Mouse (Mus musculus) midbrain, embryonic 14.5 days (tissue): ENCODE measurements around the gene Amigo2. TPM values are rescaled to one million over a fixed set of nuclear protein-coding genes. Genes with fewer than 3 reads are reported as not detected.
A peak's percentile ranks its signal among the peaks of the same experiment; 100 is the strongest.

Source experiments
- ATAC-seq: fragments of 200-750 bp; cut with Nextera tagmentation; 2 replicates; pipeline ENCODE4 v1.8.0; 2017; ENCODE audit warnings: moderate number of reproducible peaks, moderate library complexity; ENCODE audit not compliant: low FRiP score, low TSS enrichment
- DNase-seq: peaks from one replicate; pipeline ENCODE4 v3.0.0-alpha.2; 2015
- H3K27ac ChIP-seq: fragments of 300-500 bp; sonication (generic); replicated peaks from 2 replicates; pipeline ENCODE4 v1.5.1; 2014; ENCODE audit warnings: mild to moderate bottlenecking, low read depth, low read length, moderate library complexity
- H3K27me3 ChIP-seq: fragments of 300-500 bp; sonication (generic); 2 replicates; pipeline ENCODE4 v1.6.1; 2014; ENCODE audit warnings: low read length, control low read depth, mixed read lengths; ENCODE audit not compliant: control insufficient read depth, insufficient read depth
- H3K36me3 ChIP-seq: fragments of 300-500 bp; sonication (generic); 2 replicates; pipeline ENCODE4 v1.6.1; 2014; ENCODE audit warnings: low read length, control low read depth; ENCODE audit not compliant: control insufficient read depth, insufficient read depth
- H3K4me1 ChIP-seq: fragments of 300-500 bp; sonication (generic); 2 replicates; pipeline ENCODE4 v1.6.1; 2014; ENCODE audit warnings: mild to moderate bottlenecking, antibody characterized with exemption, low read length, control low read depth; ENCODE audit not compliant: control insufficient read depth, insufficient read depth
- H3K4me2 ChIP-seq: fragments of 300-500 bp; sonication (generic); 2 replicates; pipeline ENCODE4 v1.6.1; 2014; ENCODE audit warnings: mild to moderate bottlenecking, low read length, moderate library complexity
- H3K4me3 ChIP-seq: fragments of 300-500 bp; sonication (generic); replicated peaks from 2 replicates; pipeline ENCODE4 v1.5.1; 2014; ENCODE audit warnings: low read depth, low read length
- H3K9ac ChIP-seq: fragments of 300-500 bp; sonication (generic); replicated peaks from 2 replicates; pipeline ENCODE4 v1.6.1; 2014; ENCODE audit warnings: mild to moderate bottlenecking, low read length, moderate library complexity
- H3K9me3 ChIP-seq: fragments of 300-500 bp; sonication (generic); 2 replicates; pipeline ENCODE4 v1.6.1; 2016; ENCODE audit warnings: low read length, control low read depth, mixed read lengths; ENCODE audit not compliant: control insufficient read depth
- WGBS: fragments of 180-500 bp; shearing (Covaris S2); extraction: QIAGEN DNeasy Blood & Tissue Kit; methylation state at CpG from one replicate; pipeline ENCODE4 v1.1.7; 2014; 5-methylcytosine and 5-hydroxymethylcytosine counted together
- polyA plus RNA-seq: library from polyadenylated mRNA; unstranded; fragments of >200 nt; fragmentation: Nextera tagmentation; extraction: Ambion mirVana; gene quantifications from 2 replicates; pipeline ENCODE4 v1.2.1, GENCODE M21; 2014

Gene Amigo2
- 16.7 and 16.9 TPM in 2 replicates for polyA plus RNA-seq

DNA sequence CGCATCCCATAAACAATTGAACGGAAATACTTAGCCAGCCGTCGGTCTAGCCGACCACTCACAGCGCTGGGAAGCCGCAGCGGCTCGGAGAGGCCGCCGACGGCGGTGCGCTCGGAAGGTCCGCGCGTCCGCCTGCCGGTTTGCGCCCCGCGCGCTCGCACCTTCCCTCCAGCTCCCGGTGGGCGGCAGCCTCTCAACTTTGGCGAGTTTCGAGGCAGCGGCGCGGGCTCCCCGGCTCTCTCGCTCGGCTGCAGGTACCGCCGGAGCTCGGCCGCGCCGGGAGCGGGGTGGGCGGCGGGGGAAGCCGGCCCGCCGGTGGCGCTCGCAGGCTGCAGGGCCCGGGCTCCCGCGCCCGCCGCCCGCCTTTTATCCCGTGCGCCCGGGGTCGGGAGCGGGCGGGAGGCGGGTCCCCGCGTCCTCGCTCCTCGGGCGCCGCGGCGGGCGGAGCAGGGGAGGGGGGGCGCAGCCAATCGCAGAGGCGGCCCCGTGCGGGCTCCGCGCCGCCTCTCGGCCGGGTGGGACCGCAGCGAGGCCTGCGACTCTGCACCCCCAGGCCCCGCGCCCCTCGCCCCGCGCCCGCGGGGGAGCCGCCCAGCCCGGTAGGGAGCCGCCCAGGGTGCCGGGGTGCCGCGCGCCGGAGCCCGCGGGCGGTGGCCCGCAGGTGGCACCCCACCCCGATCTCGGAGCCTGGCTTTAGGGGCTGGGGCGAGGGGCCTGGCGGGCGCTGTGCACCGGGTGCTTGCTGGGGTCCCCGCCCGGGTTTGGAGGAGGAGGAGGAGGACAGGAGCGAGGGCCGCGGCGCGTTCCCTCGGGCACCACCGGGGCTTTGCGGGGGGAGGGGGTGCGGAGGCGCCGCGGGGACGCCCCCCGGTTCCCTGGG, at the start of gene Amigo2, which contains the start of gene Pced1b:
TSS of gene Amigo2 (minus strand) at position 377 of the 880 bp plus-strand sequence.
TSS of gene Pced1b (plus strand) at position 197 of the 880 bp plus-strand sequence.
- peak; percentile 89; the same call in 1 of the 2 replicates for ATAC-seq
- peak within 1 kb of the TSS; percentile 86 for H3K27ac ChIP-seq
- under 1% methylated on average over 112 of the region's 125 CpGs for WGBS

GRCm38 (mm10) chr15:97291291-97292050, 44.4 kb upstream of the Amigo2 start:
- Histone ChIP-seq H3K9ac (no peak overlapping the region), H3K27ac (no peak overlapping the region), H3K4me1 (no peaks in the 10 kb centered on the region), H3K9me3 (0 out of 2 replicates have a peak, but pooled peaks cover 2% of the 10 kb centered on the region), H3K36me3 (no peaks in the 10 kb centered on the region; the same call in 1 of the 2 replicates), H3K4me3 (no peak overlapping the region), H3K27me3 (no peaks in the 10 kb centered on the region), H3K4me2 (no peak overlapping the region)
- ATAC-seq (no peak), DNase-seq (no peak)
- 89% methylated on average over 21 of the region's 21 CpGs for WGBS

More for the DNA sequence above, at the start of gene Amigo2, which contains the start of gene Pced1b:
- Histone ChIP-seq H3K36me3 (no peaks in the 10 kb centered on the region), H3K4me2 (peak within 1 kb of the TSS; percentile 87), H3K4me1 (peaks cover 20% of the 10 kb centered on the region), H3K27me3 (no peaks in the 10 kb centered on the region; the same call in 1 of the 2 replicates), H3K4me3 (peak within 1 kb of the TSS; percentile 75), H3K9me3 (no peaks in the 10 kb centered on the region), H3K9ac (peak within 1 kb of the TSS; percentile 94)
- DNase-seq = peak; percentile 87

DNA sequence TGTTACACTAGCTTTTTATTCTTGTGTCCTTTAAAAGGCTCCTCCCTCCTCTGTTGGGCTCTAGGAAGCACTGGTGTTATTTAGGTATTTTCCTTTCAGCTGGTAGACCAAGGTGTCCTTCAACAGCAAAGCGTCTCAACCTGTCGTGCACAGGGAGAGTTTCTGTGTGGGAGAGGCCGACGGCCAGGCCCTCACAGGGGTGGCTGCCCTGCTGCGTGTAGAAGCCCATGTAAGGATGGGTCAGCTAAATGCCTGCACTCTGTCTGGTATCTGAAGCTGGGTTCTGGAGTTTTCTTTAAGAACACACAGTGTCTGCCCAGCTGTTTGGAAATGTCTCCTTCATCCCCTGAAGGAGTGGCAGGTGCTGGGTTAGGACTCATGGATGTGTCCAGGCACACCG, 43.3 kb upstream of the Amigo2 start:
- H3K9ac ChIP-seq = no peak overlapping the region
- H3K9me3 ChIP-seq = 0 out of 2 replicates have a peak, but pooled peaks cover 2% of the 10 kb centered on the region
- no peak overlapping the region for H3K4me3 ChIP-seq
- ATAC-seq = no peak
- H3K27ac ChIP-seq = no peak overlapping the region
- H3K36me3 ChIP-seq = no peaks in the 10 kb centered on the region
- H3K27me3 ChIP-seq = no peaks in the 10 kb centered on the region
- no peak overlapping the region for H3K4me2 ChIP-seq
- no peak for DNase-seq
- WGBS = 96% methylated on average over 6 of the region's 6 CpGs
- H3K4me1 ChIP-seq = no peaks in the 10 kb centered on the region

DNA sequence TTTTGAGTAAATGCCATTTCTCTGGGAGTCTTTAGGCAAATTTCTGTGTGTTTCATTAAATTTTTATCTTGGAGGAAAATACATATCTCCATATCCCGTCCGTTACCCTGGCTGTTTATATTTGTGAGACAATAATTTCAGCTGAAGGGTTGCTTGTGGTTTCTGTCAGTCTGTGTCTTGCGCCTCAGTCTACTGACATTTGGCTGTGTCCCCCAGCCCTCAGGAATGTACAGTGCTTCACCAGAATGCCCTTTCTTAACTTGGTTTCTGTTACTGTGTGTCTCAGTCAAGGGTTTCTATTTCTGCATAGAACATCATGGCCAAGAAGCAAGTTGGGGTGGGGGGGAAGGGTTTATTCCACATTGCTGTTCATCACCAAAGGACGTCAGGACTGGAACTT, 42.1 kb upstream of the Amigo2 start:
- Histone ChIP-seq H3K4me2 (no peak overlapping the region), H3K9me3 (no peaks in the 10 kb centered on the region), H3K9ac (no peak overlapping the region), H3K36me3 (no peaks in the 10 kb centered on the region), H3K4me1 (no peaks in the 10 kb centered on the region), H3K4me3 (no peak overlapping the region), H3K27me3 (no peaks in the 10 kb centered on the region), H3K27ac (no peak overlapping the region)
- no peak for ATAC-seq
- no peak for DNase-seq
- WGBS = 85% methylated on average over 4 of the region's 4 CpGs

GRCm38 (mm10) chr15:97288690-97289089, 41.6 kb upstream of the Amigo2 start:
- WGBS = 84% methylated on average over 13 of the region's 13 CpGs
- no peak overlapping the region for H3K27ac ChIP-seq
- no peak for DNase-seq
- 0 out of 2 replicates have a peak, but pooled peaks cover under 1% of the 10 kb centered on the region for H3K4me1 ChIP-seq
- H3K9ac ChIP-seq = no peak overlapping the region
- H3K4me3 ChIP-seq = no peak overlapping the region
- ATAC-seq = no peak
- no peaks in the 10 kb centered on the region for H3K36me3 ChIP-seq
- no peak overlapping the region for H3K4me2 ChIP-seq
- no peaks in the 10 kb centered on the region for H3K27me3 ChIP-seq
- H3K9me3 ChIP-seq = no peaks in the 10 kb centered on the region

- Histone ChIP-seq H3K36me3 (no peaks in the 10 kb centered on the region), H3K4me1 (0 out of 2 replicates have a peak, but pooled peaks cover 4% of the 10 kb centered on the region), H3K9me3 (no peaks in the 10 kb centered on the region), H3K27me3 (no peaks in the 10 kb centered on the region), H3K27ac (no peak overlapping the region), H3K9ac (no peak overlapping the region), H3K4me2 (no peak overlapping the region), H3K4me3 (no peak overlapping the region)
- ATAC-seq = no peak
- WGBS = 88% methylated on average over 5 of the region's 5 CpGs
- DNase-seq = no peak
Observed at GRCm38 (mm10) chr15:97287436-97288143, 40.5 kb upstream of the Amigo2 start.

DNA sequence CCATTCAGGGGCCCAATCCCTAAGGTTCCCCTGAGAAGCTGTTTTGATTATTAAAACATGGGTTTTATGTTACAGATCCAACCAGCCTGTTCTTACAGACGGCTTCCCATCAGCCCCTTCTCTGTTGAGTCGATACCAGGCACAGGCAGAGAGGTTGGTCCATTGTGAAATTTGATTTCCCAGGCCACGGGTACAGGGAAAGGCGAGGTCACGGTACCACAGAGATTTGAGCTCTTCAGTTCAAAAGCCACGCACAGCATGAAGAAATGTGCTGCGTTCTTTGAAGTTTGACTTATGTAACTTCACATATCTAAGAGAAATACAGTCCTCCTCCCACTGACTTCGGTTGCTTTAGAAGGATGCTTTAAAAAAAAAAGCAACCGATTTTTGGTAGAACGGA, 39.6 kb upstream of the Amigo2 start:
- Histone ChIP-seq H3K4me3 (no peak overlapping the region), H3K4me2 (no peak overlapping the region), H3K27me3 (no peaks in the 10 kb centered on the region), H3K4me1 (0 out of 2 replicates have a peak, but pooled peaks cover 7% of the 10 kb centered on the region), H3K9ac (no peak overlapping the region), H3K9me3 (no peaks in the 10 kb centered on the region), H3K36me3 (no peaks in the 10 kb centered on the region), H3K27ac (no peak overlapping the region)
- ATAC-seq (no peak), DNase-seq (no peak)
- WGBS = 72% methylated on average over 10 of the region's 10 CpGs

GRCm38 (mm10) chr15:97285665-97286212, 38.7 kb upstream of the Amigo2 start:
- Histone ChIP-seq H3K36me3 (no peaks in the 10 kb centered on the region), H3K4me1 (0 out of 2 replicates have a peak, but pooled peaks cover 7% of the 10 kb centered on the region), H3K4me3 (no peak overlapping the region), H3K9ac (no peak overlapping the region), H3K9me3 (no peaks in the 10 kb centered on the region), H3K27me3 (no peaks in the 10 kb centered on the region), H3K4me2 (no peak overlapping the region), H3K27ac (no peak overlapping the region)
- WGBS = 92% methylated on average over 10 of the region's 10 CpGs
- ATAC-seq (no peak), DNase-seq (no peak)
